Mouse (Mus musculus) liver, embryonic 11.5 days (tissue): ENCODE results near the gene Fam174b. TPM values are rescaled to one million over a fixed set of nuclear protein-coding genes. Genes with fewer than 3 reads are reported as not detected.

Experiments used
- ATAC-seq: fragments of 200-750 bp; cut with Nextera tagmentation; replicated peaks from 2 replicates; pipeline ENCODE4 v1.8.0; 2017; ENCODE audit warnings: moderate number of reproducible peaks, mild to moderate bottlenecking, moderate TSS enrichment, moderate library complexity; ENCODE audit not compliant: low FRiP score
- DNase-seq: peaks from one replicate; pipeline ENCODE4 v3.0.0-alpha.2; 2017; ENCODE audit warnings: low spot score
- H3K27ac ChIP-seq: fragments of 300-500 bp; sonication (generic); 2 replicates; pipeline ENCODE4 v1.5.1; 2014; ENCODE audit warnings: mild to moderate bottlenecking, low read depth, low read length, control low read depth
- H3K27me3 ChIP-seq: fragments of 300-500 bp; sonication (generic); replicated peaks from 2 replicates; pipeline ENCODE4 v1.6.1; 2014; ENCODE audit warnings: low read length, mixed read lengths; ENCODE audit not compliant: control insufficient read depth, insufficient read depth
- H3K36me3 ChIP-seq: fragments of 300-500 bp; sonication (generic); 2 replicates; pipeline ENCODE4 v1.6.1; 2014; ENCODE audit warnings: mild to moderate bottlenecking, low read length, moderate library complexity, mixed read lengths; ENCODE audit not compliant: control insufficient read depth, insufficient read depth
- H3K4me1 ChIP-seq: fragments of 300-500 bp; sonication (generic); replicated peaks from 2 replicates; pipeline ENCODE4 v1.6.1; 2014; ENCODE audit warnings: low read length, mixed read lengths; ENCODE audit not compliant: control insufficient read depth, insufficient read depth
- H3K4me2 ChIP-seq: fragments of 300-500 bp; sonication (generic); 2 replicates; pipeline ENCODE4 v1.6.1; 2014; ENCODE audit warnings: mild to moderate bottlenecking, control low read depth, moderate library complexity
- H3K4me3 ChIP-seq: fragments of 300-500 bp; sonication (generic); 2 replicates; pipeline ENCODE4 v1.5.1; 2014; ENCODE audit warnings: low read depth, low read length, control low read depth
- H3K9ac ChIP-seq: fragments of 300-500 bp; sonication (generic); 2 replicates; pipeline ENCODE4 v1.6.1; 2014; ENCODE audit warnings: low read depth, low read length, control low read depth
- H3K9me3 ChIP-seq: fragments of 300-500 bp; sonication (generic); 2 replicates; pipeline ENCODE4 v1.6.1; 2016; ENCODE audit warnings: low read length, inconsistent platforms, mixed read lengths; ENCODE audit not compliant: control insufficient read depth
- WGBS: fragments of 180-500 bp; shearing (Covaris S2); extraction: QIAGEN DNeasy Blood & Tissue Kit; methylation state at CpG from one replicate; pipeline ENCODE4 v1.1.7; 2014; 5-methylcytosine and 5-hydroxymethylcytosine counted together
- polyA plus RNA-seq: library from polyadenylated mRNA; unstranded; fragments of >200 nt; fragmentation: Nextera tagmentation; extraction: Ambion mirVana; gene quantifications from 2 replicates; pipeline ENCODE4 v1.2.1, GENCODE M21; 2014

Gene Fam174b
- polyA plus RNA-seq, 1 experiment from 2014 or later: 13.8 TPM

GRCm38 (mm10) chr7:73721046-73721445, 19.1 kb upstream of the Fam174b start:
- Histone ChIP-seq H3K9ac (no peak overlapping the region), H3K4me1 (no peaks in the 10 kb centered on the region), H3K4me3 (no peak overlapping the region), H3K36me3 (no peaks in the 10 kb centered on the region), H3K9me3 (no peaks in the 10 kb centered on the region), H3K27ac (no peak overlapping the region), H3K27me3 (no peaks in the 10 kb centered on the region), H3K4me2 (no peak overlapping the region)
- ATAC-seq (no peak), DNase-seq (no peak)
- 68% methylated on average over 3 of the region's 3 CpGs for WGBS

GRCm38 (mm10) chr7:73721764-73722163, 18.3 kb upstream of the Fam174b start:
- Histone ChIP-seq H3K27ac (no peak overlapping the region), H3K4me1 (no peaks in the 10 kb centered on the region), H3K36me3 (no peaks in the 10 kb centered on the region), H3K9ac (no peak overlapping the region), H3K9me3 (no peaks in the 10 kb centered on the region), H3K4me2 (no peak overlapping the region), H3K27me3 (no peaks in the 10 kb centered on the region), H3K4me3 (no peak overlapping the region)
- DNase-seq (no peak), ATAC-seq (no peak)
- 64% methylated on average over 3 of the region's 3 CpGs for WGBS

GRCm38 (mm10) chr7:73729913-73730312, 10.2 kb upstream of the Fam174b start:
- no peak for DNase-seq
- Histone ChIP-seq H3K4me2 (no peak overlapping the region), H3K9ac (no peak overlapping the region), H3K27me3 (no peaks in the 10 kb centered on the region), H3K4me1 (no peaks in the 10 kb centered on the region), H3K4me3 (no peak overlapping the region), H3K27ac (no peak overlapping the region), H3K36me3 (no peaks in the 10 kb centered on the region), H3K9me3 (no peaks in the 10 kb centered on the region)
- 54% methylated on average over 7 of the region's 7 CpGs for WGBS
- ATAC-seq: no peak

GRCm38 (mm10) chr7:73730430-73731022, 9.6 kb upstream of the Fam174b start:
- no peak overlapping the region for H3K4me3 ChIP-seq
- no peak for ATAC-seq
- no peaks in the 10 kb centered on the region for H3K4me1 ChIP-seq
- no peak overlapping the region for H3K4me2 ChIP-seq
- no peaks in the 10 kb centered on the region for H3K36me3 ChIP-seq
- no peak overlapping the region for H3K9ac ChIP-seq
- H3K27ac ChIP-seq: no peak overlapping the region
- no peaks in the 10 kb centered on the region for H3K9me3 ChIP-seq
- 68% methylated on average over 10 of the region's 10 CpGs for WGBS
- no peak for DNase-seq
- no peaks in the 10 kb centered on the region for H3K27me3 ChIP-seq

- no peaks in the 10 kb centered on the region for H3K4me1 ChIP-seq
- H3K27me3 ChIP-seq: peaks cover 18% of the 10 kb centered on the region
- H3K36me3 ChIP-seq: no peaks in the 10 kb centered on the region
- ATAC-seq (no peak), DNase-seq (no peak)
- H3K9me3 ChIP-seq: no peaks in the 10 kb centered on the region
- no peak overlapping the region for H3K9ac ChIP-seq
- 71% methylated on average over 2 of the region's 2 CpGs for WGBS
- H3K27ac ChIP-seq: no peak overlapping the region
- H3K4me2 ChIP-seq: no peak overlapping the region
- H3K4me3 ChIP-seq: no peak overlapping the region
These were observed 4.1 kb upstream of the Fam174b start for GRCm38 (mm10) chr7:73736046-73736445.

- Histone ChIP-seq H3K4me1 (no peaks in the 10 kb centered on the region), H3K9ac (no peak overlapping the region), H3K9me3 (no peaks in the 10 kb centered on the region), H3K4me2 (peak overlapping the region; percentile 82), H3K4me3 (peak overlapping the region; percentile 56), H3K27me3 (peaks cover 29% of the 10 kb centered on the region), H3K36me3 (no peaks in the 10 kb centered on the region), H3K27ac (no peak overlapping the region)
- 51% methylated on average over 5 of the region's 5 CpGs for WGBS
- DNase-seq (no peak), ATAC-seq (no peak)
These were observed 1.3 kb downstream of the Fam174b start for GRCm38 (mm10) chr7:73741392-73741791.

- DNase-seq (no peak), ATAC-seq (no peak)
- H3K4me3 ChIP-seq: no peak overlapping the region
- peak overlapping the region; percentile 82 for H3K4me2 ChIP-seq
- WGBS: 69% methylated on average over 6 of the region's 6 CpGs
- no peak overlapping the region for H3K27ac ChIP-seq
- no peaks in the 10 kb centered on the region for H3K9me3 ChIP-seq
- peaks cover 29% of the 10 kb centered on the region for H3K27me3 ChIP-seq
- no peaks in the 10 kb centered on the region for H3K4me1 ChIP-seq
- no peak overlapping the region for H3K9ac ChIP-seq
- no peaks in the 10 kb centered on the region for H3K36me3 ChIP-seq
These were observed 1.7 kb downstream of the Fam174b start for GRCm38 (mm10) chr7:73741841-73742240.

- H3K36me3 ChIP-seq: no peaks in the 10 kb centered on the region
- H3K27ac ChIP-seq: no peak overlapping the region
- H3K9ac ChIP-seq: no peak overlapping the region
- 79% methylated on average over 8 of the region's 8 CpGs for WGBS
- peaks cover 29% of the 10 kb centered on the region for H3K27me3 ChIP-seq
- H3K4me3 ChIP-seq: no peak overlapping the region
- no peaks in the 10 kb centered on the region for H3K4me1 ChIP-seq
- no peak overlapping the region for H3K4me2 ChIP-seq
- DNase-seq: no peak
- no peaks in the 10 kb centered on the region for H3K9me3 ChIP-seq
- no peak for ATAC-seq
These were observed 3.0 kb downstream of the Fam174b start for GRCm38 (mm10) chr7:73743144-73743543.

- 79% methylated on average over 10 of the region's 10 CpGs for WGBS
- no peak overlapping the region for H3K27ac ChIP-seq
These were observed 3.8 kb downstream of the Fam174b start for GRCm38 (mm10) chr7:73743831-73744370.

More at GRCm38 (mm10) chr7:73743831-73744370, 3.8 kb downstream of the Fam174b start:
- Histone ChIP-seq H3K4me3 (no peak overlapping the region), H3K4me1 (no peaks in the 10 kb centered on the region), H3K27me3 (peaks cover 29% of the 10 kb centered on the region), H3K9me3 (no peaks in the 10 kb centered on the region), H3K9ac (no peak overlapping the region), H3K4me2 (no peak overlapping the region), H3K36me3 (no peaks in the 10 kb centered on the region)
- ATAC-seq (no peak), DNase-seq (no peak)
